Mouse (Mus musculus) forebrain, embryonic 16.5 days (tissue): ENCODE measurements around the gene Cbl. TPM values are rescaled to one million over a fixed set of nuclear protein-coding genes. Genes with fewer than 3 reads are reported as not detected.

Experiments
- ATAC-seq: fragments of 200-750 bp; cut with Nextera tagmentation; 2 replicates; pipeline ENCODE4 v1.8.0; 2017; ENCODE audit warnings: mild to moderate bottlenecking, moderate library complexity
- H3K27ac ChIP-seq: fragments of 300-500 bp; sonication (generic); 2 replicates; pipeline ENCODE4 v1.5.1; 2014; ENCODE audit warnings: low read length, control low read depth
- H3K27me3 ChIP-seq: fragments of 300-500 bp; sonication (generic); replicated peaks from 2 replicates; pipeline ENCODE4 v1.6.1; 2014; ENCODE audit warnings: low read length; ENCODE audit not compliant: control insufficient read depth, insufficient read depth
- H3K36me3 ChIP-seq: fragments of 300-500 bp; sonication (generic); 2 replicates; pipeline ENCODE4 v1.6.1; 2014; ENCODE audit not compliant: control insufficient read depth, insufficient read depth
- H3K4me1 ChIP-seq: fragments of 300-500 bp; sonication (generic); replicated peaks from 2 replicates; pipeline ENCODE4 v1.6.1; 2014; ENCODE audit warnings: low read length; ENCODE audit not compliant: control insufficient read depth, insufficient read depth
- H3K4me2 ChIP-seq: fragments of 300-500 bp; sonication (generic); 2 replicates; pipeline ENCODE4 v1.6.1; 2014; ENCODE audit warnings: mild to moderate bottlenecking, low read length, control low read depth
- H3K4me3 ChIP-seq: fragments of 300-500 bp; sonication (generic); replicated peaks from 2 replicates; pipeline ENCODE4 v1.5.1; 2014; ENCODE audit warnings: mild to moderate bottlenecking, low read length, control low read depth
- H3K9ac ChIP-seq: fragments of 300-500 bp; sonication (generic); replicated peaks from 2 replicates; pipeline ENCODE4 v1.6.1; 2014; ENCODE audit warnings: low read depth, low read length, control low read depth
- H3K9me3 ChIP-seq: fragments of 300-500 bp; sonication (generic); 2 replicates; pipeline ENCODE4 v1.6.1; 2016; ENCODE audit warnings: low read length; ENCODE audit not compliant: control insufficient read depth
- WGBS: fragments of 180-500 bp; shearing (Covaris S2); extraction: QIAGEN DNeasy Blood & Tissue Kit; methylation state at CpG from one replicate; pipeline ENCODE4 v1.1.7; 2014; 5-methylcytosine and 5-hydroxymethylcytosine counted together
- polyA plus RNA-seq: library from polyadenylated mRNA; unstranded; fragments of >200 nt; fragmentation: Nextera tagmentation; extraction: Ambion mirVana; gene quantifications from 2 replicates; pipeline ENCODE4 v1.2.1, GENCODE M21; 2015

Gene Cbl
- polyA plus RNA-seq, 1 experiment from 2014 or later, result 26.3 TPM

GRCm38 (mm10) chr9:44247907-44248306, 14.1 kb upstream of the Cbl start:
- H3K4me1 ChIP-seq, result peaks cover 7% of the 10 kb centered on the region; the same call in 1 of the 2 replicates
- WGBS, result 81% methylated on average over 6 of the region's 6 CpGs
- H3K36me3 ChIP-seq, result no peaks in the 10 kb centered on the region
- no peak overlapping the region for H3K27ac ChIP-seq
- H3K27me3 ChIP-seq, result no peaks in the 10 kb centered on the region
- no peak overlapping the region for H3K9ac ChIP-seq
- ATAC-seq, result no peak
- H3K4me2 ChIP-seq, result no peak overlapping the region
- H3K9me3 ChIP-seq, result no peaks in the 10 kb centered on the region
- no peak overlapping the region for H3K4me3 ChIP-seq

GRCm38 (mm10) chr9:44243621-44244020, 9.8 kb upstream of the Cbl start:
- H3K4me2 ChIP-seq, result no peak overlapping the region
- no peaks in the 10 kb centered on the region for H3K36me3 ChIP-seq
- 42% methylated on average over 2 of the region's 2 CpGs for WGBS
- H3K4me3 ChIP-seq, result no peak overlapping the region
- no peaks in the 10 kb centered on the region for H3K27me3 ChIP-seq
- 0 out of 2 replicates have a peak, but pooled peaks cover 2% of the 10 kb centered on the region for H3K4me1 ChIP-seq
- ATAC-seq, result no peak
- no peaks in the 10 kb centered on the region for H3K9me3 ChIP-seq
- H3K9ac ChIP-seq, result no peak overlapping the region
- H3K27ac ChIP-seq, result no peak overlapping the region

GRCm38 (mm10) chr9:44241418-44241817, 7.6 kb upstream of the Cbl start:
- Histone ChIP-seq H3K9me3 (no peaks in the 10 kb centered on the region), H3K9ac (no peak overlapping the region), H3K4me2 (no peak overlapping the region), H3K4me1 (0 out of 2 replicates have a peak, but pooled peaks cover 2% of the 10 kb centered on the region), H3K27ac (no peak overlapping the region), H3K4me3 (no peak overlapping the region), H3K36me3 (no peaks in the 10 kb centered on the region), H3K27me3 (no peaks in the 10 kb centered on the region)
- ATAC-seq, result no peak
- WGBS, result 79% methylated on average over 9 of the region's 9 CpGs

GRCm38 (mm10) chr9:44240911-44241310, 7.1 kb upstream of the Cbl start:
- WGBS, result 52% methylated on average over 5 of the region's 5 CpGs
- no peak overlapping the region for H3K9ac ChIP-seq
- H3K36me3 ChIP-seq, result no peaks in the 10 kb centered on the region
- 0 out of 2 replicates have a peak, but pooled peaks cover 2% of the 10 kb centered on the region for H3K4me1 ChIP-seq
- H3K27me3 ChIP-seq, result no peaks in the 10 kb centered on the region
- no peak overlapping the region for H3K4me3 ChIP-seq
- no peak overlapping the region for H3K4me2 ChIP-seq
- H3K27ac ChIP-seq, result no peak overlapping the region
- H3K9me3 ChIP-seq, result no peaks in the 10 kb centered on the region
- ATAC-seq, result no peak

GRCm38 (mm10) chr9:44240399-44240798, 6.5 kb upstream of the Cbl start, which contains the start of gene Ccdc153:
Gene Ccdc153 (plus strand): TSS chr9:44240676.
- Histone ChIP-seq H3K36me3 (no peaks in the 10 kb centered on the region), H3K9ac (no peak within 1 kb of the TSS), H3K27ac (no peak within 1 kb of the TSS), H3K4me1 (0 out of 2 replicates have a peak, but pooled peaks cover 2% of the 10 kb centered on the region), H3K27me3 (no peaks in the 10 kb centered on the region), H3K4me3 (no peak within 1 kb of the TSS), H3K9me3 (no peaks in the 10 kb centered on the region), H3K4me2 (no peak within 1 kb of the TSS)
- WGBS, result 47% methylated on average over 2 of the region's 2 CpGs
- ATAC-seq, result no peak

- ATAC-seq, result peak; percentile 65
- no peak overlapping the region for H3K4me3 ChIP-seq
- no peak overlapping the region for H3K4me2 ChIP-seq
- no peaks in the 10 kb centered on the region for H3K36me3 ChIP-seq
- no peaks in the 10 kb centered on the region for H3K9me3 ChIP-seq
- no peak overlapping the region for H3K9ac ChIP-seq
- 7% methylated on average over 5 of the region's 5 CpGs for WGBS
- H3K27me3 ChIP-seq, result no peaks in the 10 kb centered on the region
- H3K4me1 ChIP-seq, result peaks cover 7% of the 10 kb centered on the region; the same call in 1 of the 2 replicates
- H3K27ac ChIP-seq, result no peak overlapping the region
Observed at GRCm38 (mm10) chr9:44239447-44239846, 5.6 kb upstream of the Cbl start.

GRCm38 (mm10) chr9:44238501-44239190, 4.8 kb upstream of the Cbl start:
- no peak for ATAC-seq

GRCm38 (mm10) chr9:44237128-44237527, 3.3 kb upstream of the Cbl start:
- Histone ChIP-seq H3K27me3 (no peaks in the 10 kb centered on the region), H3K4me1 (peaks cover 19% of the 10 kb centered on the region), H3K4me2 (no peak overlapping the region), H3K4me3 (no peak overlapping the region), H3K27ac (no peak overlapping the region), H3K36me3 (no peaks in the 10 kb centered on the region), H3K9me3 (no peaks in the 10 kb centered on the region), H3K9ac (no peak overlapping the region)
- 73% methylated on average over 4 of the region's 4 CpGs for WGBS
- no peak for ATAC-seq

More at GRCm38 (mm10) chr9:44238501-44239190, 4.8 kb upstream of the Cbl start:
- Histone ChIP-seq H3K4me1 (peaks cover 10% of the 10 kb centered on the region; the same call in 1 of the 2 replicates), H3K9me3 (no peaks in the 10 kb centered on the region), H3K9ac (no peak overlapping the region), H3K4me2 (no peak overlapping the region), H3K36me3 (no peaks in the 10 kb centered on the region), H3K27me3 (no peaks in the 10 kb centered on the region), H3K27ac (no peak overlapping the region), H3K4me3 (no peak overlapping the region)
- WGBS, result 81% methylated on average over 17 of the region's 17 CpGs

- no peaks in the 10 kb centered on the region for H3K9me3 ChIP-seq
- WGBS, result 78% methylated on average over 4 of the region's 4 CpGs
- H3K4me3 ChIP-seq, result no peak overlapping the region
- no peaks in the 10 kb centered on the region for H3K36me3 ChIP-seq
- H3K4me2 ChIP-seq, result no peak overlapping the region
- H3K4me1 ChIP-seq, result peaks cover 24% of the 10 kb centered on the region
- no peak overlapping the region for H3K9ac ChIP-seq
- no peaks in the 10 kb centered on the region for H3K27me3 ChIP-seq
- no peak overlapping the region for H3K27ac ChIP-seq
- ATAC-seq, result no peak
Observed at GRCm38 (mm10) chr9:44236601-44237000, 2.8 kb upstream of the Cbl start.
